Mouse (Mus musculus): ENCODE results near the gene Efhd1.

Gene Efhd1

GRCm38 (mm10) chr1:87300360-87301286 lies 36.5 kb downstream of the Efhd1 start:
- no peak for ATAC-seq (ENCODE audit: insufficient number of reproducible peaks, low FRiP score, low TSS enrichment)

GRCm38 (mm10) chr1:87301971-87302370 lies 37.8 kb downstream of the Efhd1 start:
- ATAC-seq (ENCODE audit: insufficient number of reproducible peaks, low FRiP score, low TSS enrichment): peak; percentile 49; the same call in 1 of the 2 replicates

- ATAC-seq (ENCODE audit: insufficient number of reproducible peaks, low FRiP score, low TSS enrichment): no peak
These were observed 44.8 kb downstream of the Efhd1 start for GRCm38 (mm10) chr1:87308952-87309351.

DNA sequence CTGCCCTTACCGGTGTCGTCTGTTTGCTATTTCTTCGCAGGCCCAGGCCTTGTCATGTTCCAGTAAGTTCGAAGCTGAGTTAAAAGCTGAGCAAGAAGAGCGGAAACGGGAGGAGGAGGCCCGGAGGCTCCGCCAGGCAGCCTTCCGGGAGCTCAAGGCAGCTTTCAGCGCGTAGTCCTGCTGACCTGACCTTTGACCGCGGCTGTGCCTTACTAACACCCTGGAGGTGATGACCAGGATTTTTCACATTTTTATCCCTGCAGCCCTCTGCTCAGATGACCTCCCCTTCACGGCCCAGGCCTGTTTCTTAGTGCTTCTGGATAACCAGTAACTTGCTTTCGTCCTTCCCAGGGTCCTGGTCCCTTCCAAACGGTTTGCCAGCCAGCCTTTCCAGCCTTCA lies 45.5 kb downstream of the Efhd1 start:
- ATAC-seq (ENCODE audit: insufficient number of reproducible peaks, low FRiP score, low TSS enrichment): no peak

DNA sequence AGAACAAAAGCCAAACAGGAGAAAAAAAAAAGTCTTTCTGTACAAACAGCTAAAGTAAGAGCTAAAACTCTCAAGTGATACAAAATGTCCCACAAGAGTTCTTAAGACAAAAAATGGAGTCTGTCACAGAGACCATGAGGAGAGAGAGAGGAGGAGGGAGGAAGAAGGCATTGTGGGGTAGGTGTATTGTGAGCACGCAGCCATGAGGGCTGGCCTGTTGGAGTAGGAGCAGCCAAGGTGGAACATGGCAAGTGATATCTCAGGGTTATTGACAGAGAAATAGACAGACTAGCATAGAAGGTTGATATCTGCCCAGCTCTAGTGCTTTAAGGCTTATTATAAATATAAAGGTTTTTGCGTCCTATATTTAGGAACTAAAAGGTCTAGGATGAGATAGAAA lies 48.5 kb downstream of the Efhd1 start:
- ATAC-seq (ENCODE audit: insufficient number of reproducible peaks, low FRiP score, low TSS enrichment): no peak

DNA sequence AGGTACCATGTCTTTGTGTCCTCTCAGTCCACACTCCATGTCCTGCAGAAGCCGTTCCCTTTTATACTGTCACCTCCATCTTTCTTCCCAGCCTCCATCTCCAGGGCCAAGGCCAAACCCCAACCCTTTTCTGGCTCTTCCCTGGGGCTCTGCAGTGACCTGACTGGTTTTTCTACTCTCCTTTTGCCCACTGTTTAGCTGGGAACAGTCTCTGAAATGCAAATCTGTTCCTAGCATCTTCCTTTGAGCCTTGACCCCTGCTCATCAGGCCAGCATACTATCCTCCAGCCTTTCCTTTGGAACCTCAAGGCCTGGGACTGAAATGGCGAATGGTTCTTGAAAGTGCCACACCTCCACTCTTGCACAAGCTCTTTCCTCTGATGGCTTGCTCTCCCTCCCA lies 49.0 kb downstream of the Efhd1 start:
- no peak for ATAC-seq (ENCODE audit: insufficient number of reproducible peaks, low FRiP score, low TSS enrichment)

GRCm38 (mm10) chr1:87313843-87314570 lies 49.8 kb downstream of the Efhd1 start:
- no peak for ATAC-seq (ENCODE audit: insufficient number of reproducible peaks, low FRiP score, low TSS enrichment)

GRCm38 (mm10) chr1:87315431-87315830 lies 51.3 kb downstream of the Efhd1 start:
- ATAC-seq (ENCODE audit: insufficient number of reproducible peaks, low FRiP score, low TSS enrichment): no peak

DNA sequence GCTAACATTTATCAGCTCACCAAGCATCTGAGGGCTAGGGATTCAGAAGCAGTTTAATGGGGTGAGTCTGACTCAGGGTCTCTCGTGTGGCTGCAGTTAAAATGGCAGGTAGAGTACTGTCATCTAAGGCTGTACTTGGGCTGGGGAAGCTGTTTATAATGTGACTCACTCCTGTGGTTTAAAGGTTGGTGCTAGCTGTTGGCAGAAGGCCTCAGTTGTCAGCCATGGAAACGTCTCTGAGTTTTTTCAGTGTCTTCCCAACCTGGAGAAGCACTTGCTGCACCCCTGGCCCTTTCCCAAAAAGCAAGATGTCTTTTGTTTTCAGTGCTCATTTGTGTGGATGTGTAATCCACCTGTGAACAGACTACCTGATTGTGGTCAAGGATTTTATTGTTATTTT lies 51.7 kb downstream of the Efhd1 start:
- ATAC-seq (ENCODE audit: insufficient number of reproducible peaks, low FRiP score, low TSS enrichment): no peak

DNA sequence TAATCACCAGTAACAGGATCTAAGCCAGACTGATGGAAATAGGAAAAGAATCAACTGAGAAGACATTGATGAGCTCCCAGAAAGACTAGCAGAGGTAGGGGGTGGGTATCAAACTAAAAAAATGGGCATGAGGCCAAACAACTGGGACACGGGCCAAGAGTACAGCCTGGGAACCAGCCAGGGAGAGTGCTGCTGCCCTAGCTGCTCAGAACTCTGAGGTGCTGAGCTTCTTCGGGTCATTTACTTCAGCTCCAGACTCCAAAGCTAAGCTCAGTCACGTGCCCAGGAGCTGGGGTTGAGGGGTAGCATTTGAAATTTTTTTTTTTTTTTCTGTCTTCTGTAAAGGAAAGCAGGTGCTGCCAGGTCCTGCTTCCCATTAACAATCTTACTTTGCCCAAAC lies 52.5 kb downstream of the Efhd1 start:
- no peak for ATAC-seq (ENCODE audit: insufficient number of reproducible peaks, low FRiP score, low TSS enrichment)

- ATAC-seq (ENCODE audit: insufficient number of reproducible peaks, low FRiP score, low TSS enrichment): no peak
These were observed 56.9 kb downstream of the Efhd1 start for GRCm38 (mm10) chr1:87321071-87321470.

GRCm38 (mm10) chr1:87322778-87323177 lies 58.6 kb downstream of the Efhd1 start:
- ATAC-seq (ENCODE audit: insufficient number of reproducible peaks, low FRiP score, low TSS enrichment): no peak

- ATAC-seq (ENCODE audit: insufficient number of reproducible peaks, low FRiP score, low TSS enrichment): no peak
These were observed 60.5 kb downstream of the Efhd1 start for GRCm38 (mm10) chr1:87324649-87325048.

- ATAC-seq (ENCODE audit: insufficient number of reproducible peaks, low FRiP score, low TSS enrichment): peak; percentile 96
These were observed 62.6 kb downstream of the Efhd1 start, which contains the start of gene Gigyf2 for GRCm38 (mm10) chr1:87326742-87327163. Gene Gigyf2, plus strand, starts transcription at chr1:87326998.

- peak; percentile 69 for ATAC-seq (ENCODE audit: insufficient number of reproducible peaks, low FRiP score, low TSS enrichment)
These were observed 63.1 kb downstream of the Efhd1 start for GRCm38 (mm10) chr1:87327165-87327861.

DNA sequence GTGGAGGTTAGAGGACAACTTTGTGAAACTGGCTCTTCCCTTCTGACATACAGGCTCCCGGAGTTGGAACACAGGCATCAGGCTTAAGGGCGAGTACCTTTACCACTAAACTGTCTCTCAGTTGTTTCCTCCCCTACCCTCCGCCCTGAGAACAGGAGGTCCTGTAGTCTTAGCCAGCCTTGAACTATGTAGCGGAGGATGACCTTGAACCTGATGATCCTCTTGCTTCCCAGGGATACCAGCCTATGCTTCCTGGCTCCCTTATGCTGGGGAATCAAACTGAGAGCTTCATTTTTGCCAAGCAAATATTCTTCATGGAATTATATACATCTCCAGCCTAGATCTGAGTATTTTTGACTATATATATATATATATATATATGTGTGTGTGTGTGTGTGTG lies 67.6 kb downstream of the Efhd1 start:
- no peak for ATAC-seq (ENCODE audit: insufficient number of reproducible peaks, low FRiP score, low TSS enrichment)

- no peak for ATAC-seq (ENCODE audit: insufficient number of reproducible peaks, low FRiP score, low TSS enrichment)
These were observed 86.4 kb downstream of the Efhd1 start for GRCm38 (mm10) chr1:87350576-87350975.

DNA sequence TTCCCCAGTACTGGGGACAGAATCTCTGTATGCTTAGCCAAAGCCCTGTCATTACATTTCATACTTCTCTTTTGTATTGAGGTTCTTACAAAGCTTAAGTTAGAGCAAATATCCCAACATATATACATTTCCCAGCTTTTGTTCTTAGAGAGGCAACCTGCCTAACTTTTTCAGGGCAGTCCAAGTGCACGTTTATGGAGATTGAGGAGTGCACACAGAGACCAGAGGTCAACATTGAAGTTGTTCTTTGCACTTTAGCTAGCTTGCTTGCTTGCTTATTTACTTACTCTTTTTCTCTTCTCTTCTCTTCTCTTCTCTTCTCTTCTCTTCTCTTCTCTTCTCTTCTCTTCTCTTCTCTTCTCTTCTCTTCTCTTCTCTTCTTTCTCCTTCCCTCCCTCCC lies 96.1 kb downstream of the Efhd1 start:
- no peak for ATAC-seq (ENCODE audit: insufficient number of reproducible peaks, low FRiP score, low TSS enrichment)

All from cerebellum, adult (tissue).